Mouse (Mus musculus): ENCODE results near the gene Unc93b1. TPM values are rescaled to one million over a fixed set of nuclear protein-coding genes. Genes with fewer than 3 reads are reported as not detected.

Unc93b1 gene
- total RNA-seq, 2 experiments from 2014 or later = 42.5 to 47.5 TPM

DNA sequence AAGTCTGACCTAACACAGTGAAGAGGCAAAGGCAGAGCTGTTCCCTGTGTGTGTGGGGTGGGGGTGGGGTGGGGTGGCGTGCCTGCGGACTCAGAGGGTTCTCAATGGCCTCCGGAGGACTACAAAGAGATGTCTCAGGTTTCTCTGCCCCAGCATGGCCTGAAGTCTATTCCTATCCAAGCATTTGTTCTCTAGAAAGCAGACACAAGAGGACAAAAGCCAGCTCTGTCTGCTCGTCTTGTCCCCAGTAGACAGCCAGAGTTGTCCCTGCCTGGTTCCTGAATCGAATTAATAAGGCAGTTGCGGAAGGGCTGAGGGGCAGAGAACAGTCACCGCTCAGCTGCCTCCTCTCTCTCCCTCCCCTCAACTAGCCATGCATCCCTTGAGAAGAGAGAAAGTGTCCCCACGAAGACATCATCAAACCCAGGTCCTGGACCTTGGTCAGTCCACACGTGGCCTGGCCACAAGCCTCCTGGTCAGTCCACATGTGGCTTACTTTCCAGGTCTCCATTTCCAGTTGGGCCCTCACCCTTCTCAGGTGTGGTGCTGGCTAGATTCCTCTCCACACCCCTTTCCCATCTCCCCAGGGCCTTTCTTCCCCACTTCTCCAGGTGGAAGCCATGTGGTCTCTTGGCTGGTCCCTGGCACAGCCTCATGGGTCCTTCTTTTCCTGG is 48.7 kb downstream of the Unc93b1 start:
- DNase-seq = no peak

DNA sequence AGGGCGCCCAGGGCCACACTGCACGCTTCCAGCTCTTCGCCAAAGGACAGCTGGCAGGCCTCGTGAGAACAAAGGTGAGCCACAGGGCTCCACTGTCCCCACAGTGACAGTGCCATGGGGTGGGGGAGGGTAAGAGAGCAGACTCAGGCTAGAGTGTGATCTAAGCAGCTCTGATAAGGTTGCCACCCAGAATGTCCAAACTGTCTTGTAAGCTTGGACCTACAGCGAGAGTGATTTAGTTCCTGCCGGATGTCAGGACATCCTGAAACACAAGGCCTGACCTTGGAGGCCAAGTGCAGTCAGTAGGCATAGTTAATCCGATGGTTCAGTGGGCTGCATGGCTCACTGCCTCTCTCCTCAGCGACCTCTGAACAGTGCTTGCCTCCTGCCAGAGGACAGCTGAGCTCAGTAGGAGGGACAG is 50.3 kb downstream of the Unc93b1 start:
- peak; percentile 83 for DNase-seq

DNA sequence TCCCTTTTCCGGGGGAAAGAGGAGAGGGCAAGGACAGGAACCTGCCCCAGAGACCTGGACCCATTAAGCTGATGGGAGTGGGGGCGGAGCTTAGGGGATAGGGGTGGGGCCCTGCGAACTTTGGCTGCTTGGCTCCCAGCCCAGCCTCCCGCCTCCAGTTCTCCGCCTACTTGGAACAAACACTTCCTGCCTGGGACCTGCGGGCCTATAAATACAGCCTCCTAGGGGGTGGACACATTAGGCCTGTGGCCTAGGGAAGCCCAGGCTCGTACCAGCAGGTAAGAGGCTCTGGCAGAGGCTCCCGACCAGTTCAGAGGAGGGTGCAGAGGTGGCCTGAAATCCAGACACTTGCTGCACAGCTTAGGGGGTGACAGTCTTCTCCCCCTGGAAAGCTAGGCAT is 51.3 kb downstream of the Unc93b1 start, which contains the start of gene Acy3:
Gene Acy3, plus strand, starts transcription at position 237 of the 400 bp plus-strand sequence.
- DNase-seq = peak; percentile 93

DNA sequence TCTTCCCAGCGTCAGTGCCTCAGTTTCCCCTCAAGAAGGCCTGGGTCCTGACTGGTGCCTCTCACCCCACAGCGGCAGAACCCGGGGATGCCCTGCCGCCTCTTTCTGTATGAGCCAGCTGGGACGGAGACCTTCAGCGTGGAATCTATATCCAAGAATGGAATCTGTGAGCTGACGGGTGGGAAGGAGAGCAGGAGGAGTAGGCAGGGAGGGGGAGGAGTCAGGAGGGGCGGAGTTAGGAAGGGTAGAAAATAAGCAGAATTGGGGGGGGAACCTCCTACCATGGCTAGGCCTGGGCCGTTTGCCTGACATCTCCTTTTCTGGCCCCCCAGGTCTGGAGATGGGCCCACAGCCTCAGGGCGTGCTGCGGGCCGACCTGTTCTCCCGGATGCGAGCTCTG is 53.1 kb downstream of the Unc93b1 start:
- DNase-seq = no peak

DNA sequence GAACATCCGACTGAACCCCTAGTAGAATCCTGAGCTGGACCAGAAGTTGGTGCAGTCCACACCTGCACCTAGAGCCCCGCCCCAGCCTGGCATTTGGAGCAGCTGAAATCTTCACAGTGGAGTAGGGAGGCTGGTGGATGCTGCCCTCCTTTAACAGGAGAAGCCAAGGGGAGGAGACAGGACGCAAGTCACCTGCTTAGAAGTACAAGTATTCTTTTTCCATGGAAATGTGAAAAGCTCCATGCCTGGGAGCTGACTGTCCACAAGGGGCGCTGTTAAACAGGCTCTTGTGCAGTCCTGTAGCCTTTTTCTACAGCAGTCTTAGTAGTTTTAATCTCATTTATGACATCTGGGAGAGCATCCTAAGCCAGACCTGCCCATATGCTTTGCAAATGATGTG is 53.8 kb downstream of the Unc93b1 start:
- DNase-seq = no peak

DNA sequence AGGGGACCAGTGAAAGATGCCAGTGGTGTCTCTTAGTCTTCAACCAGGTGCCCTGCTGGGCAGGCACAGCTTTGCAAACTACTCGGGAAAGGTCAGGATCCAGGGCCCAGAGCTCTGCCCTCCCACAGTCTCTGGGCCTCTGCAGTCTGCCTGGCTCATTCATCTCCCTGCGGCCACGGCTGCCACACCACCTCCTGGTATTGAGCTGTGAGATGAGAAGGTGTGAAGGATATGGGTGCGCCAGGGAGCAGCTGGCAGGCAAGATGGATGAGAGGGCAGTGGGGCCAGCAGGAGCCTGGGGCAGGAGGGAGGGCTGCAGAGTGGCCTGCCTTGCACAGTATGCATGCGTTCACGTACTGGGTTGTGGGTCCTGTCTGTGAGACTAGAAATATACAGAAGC is 55.8 kb downstream of the Unc93b1 start:
- DNase-seq = no peak

DNA sequence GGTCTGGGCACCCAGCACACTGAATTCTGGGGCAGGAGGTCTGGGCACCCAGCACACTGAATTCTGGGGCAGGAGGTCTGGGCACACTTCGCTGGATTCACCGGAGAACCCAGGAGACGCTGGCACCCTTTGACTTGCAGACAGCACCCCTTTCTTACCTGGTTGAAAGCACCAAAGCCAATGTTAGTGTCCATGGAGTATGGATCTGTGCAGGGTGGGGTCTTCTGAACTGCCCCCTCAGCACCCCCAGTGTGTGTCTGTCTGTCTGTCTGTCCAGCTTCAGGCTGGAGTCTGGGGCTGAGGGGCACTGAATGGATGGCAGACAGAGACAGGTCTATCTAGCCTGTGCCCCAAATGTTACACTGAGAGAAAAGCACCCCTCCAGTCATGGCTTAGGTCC is 56.6 kb downstream of the Unc93b1 start:
- no peak for DNase-seq

DNA sequence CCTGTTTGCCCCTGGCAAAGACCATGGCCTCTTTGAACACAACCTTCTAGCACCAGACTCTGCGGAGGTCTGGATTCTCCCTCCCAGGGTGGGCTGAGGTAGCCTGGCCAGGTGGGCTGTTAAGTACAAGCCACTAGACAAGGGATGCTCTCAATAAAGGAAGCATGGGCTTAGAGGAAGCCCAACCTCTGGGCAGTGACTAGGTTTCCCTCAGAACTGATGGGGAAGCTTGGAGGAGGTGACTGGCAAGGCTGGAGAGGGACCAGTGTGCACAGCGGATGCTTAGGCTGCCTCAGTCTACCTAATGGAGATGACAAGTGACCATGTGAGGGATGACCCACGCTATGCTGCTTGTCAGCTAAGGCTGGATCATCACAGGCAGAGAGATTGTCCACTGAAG is 57.0 kb downstream of the Unc93b1 start:
- no peak for DNase-seq

DNA sequence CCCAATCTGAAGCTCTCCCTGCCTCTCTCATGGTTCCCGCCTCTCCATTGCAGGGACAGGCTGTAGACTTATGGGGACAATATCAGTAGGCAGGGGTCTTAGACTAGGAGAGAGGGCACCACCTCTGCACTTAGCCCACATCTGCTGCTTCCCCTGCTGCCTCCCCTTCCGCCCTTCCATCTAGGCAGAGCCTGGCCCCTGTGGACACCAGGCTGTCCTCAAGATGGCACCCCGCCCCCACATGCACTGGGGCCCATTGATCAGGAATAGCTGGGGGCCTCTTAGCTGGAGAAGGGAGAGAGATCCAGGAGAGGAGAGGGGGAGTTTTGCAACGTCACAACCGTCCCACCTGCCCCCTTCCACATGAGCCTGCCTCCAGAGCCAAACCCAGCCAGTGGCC is 57.4 kb downstream of the Unc93b1 start, which contains the start of gene Tbx10:
Gene Tbx10, plus strand, starts transcription at position 337 of the 400 bp plus-strand sequence.
- DNase-seq = no peak

DNA sequence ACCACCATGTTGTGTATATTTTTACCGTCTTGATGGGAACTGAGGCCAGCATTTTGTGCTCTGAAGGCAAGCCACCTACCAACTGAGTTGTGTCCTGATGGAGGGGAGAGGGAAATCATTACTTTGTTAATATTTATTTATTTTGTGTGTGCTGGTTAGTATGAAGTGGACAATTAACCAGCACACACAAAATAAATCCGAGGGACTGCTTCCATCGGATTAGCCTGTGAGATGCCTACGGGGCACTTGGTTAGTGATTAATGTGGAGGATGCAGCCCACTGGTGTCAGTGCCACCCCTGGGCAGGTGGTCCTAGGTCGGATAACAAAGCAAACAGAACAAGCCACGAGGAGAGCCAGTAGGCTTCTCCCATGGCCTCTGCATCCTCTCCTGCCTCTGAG is 59.9 kb downstream of the Unc93b1 start:
- no peak for DNase-seq

DNA sequence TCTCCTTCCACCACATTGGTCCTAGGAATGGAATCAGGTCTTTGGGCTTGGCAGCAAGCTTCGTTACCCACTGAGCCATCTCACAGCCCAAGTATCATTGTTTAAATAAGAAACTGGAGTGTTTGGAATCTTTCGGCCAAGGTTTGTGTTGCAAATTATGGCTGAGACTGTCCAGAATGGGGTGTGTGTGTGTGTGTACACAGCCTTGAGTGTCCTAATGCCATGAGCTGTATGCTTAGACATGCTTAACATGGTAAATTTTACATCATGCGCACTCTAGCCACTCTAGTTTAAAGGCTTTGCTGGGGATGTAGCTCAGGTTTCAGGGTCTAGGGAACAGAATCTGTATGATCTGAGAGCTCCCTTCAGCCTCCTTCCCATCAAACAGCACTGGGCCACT is 60.5 kb downstream of the Unc93b1 start:
- no peak for DNase-seq

DNA sequence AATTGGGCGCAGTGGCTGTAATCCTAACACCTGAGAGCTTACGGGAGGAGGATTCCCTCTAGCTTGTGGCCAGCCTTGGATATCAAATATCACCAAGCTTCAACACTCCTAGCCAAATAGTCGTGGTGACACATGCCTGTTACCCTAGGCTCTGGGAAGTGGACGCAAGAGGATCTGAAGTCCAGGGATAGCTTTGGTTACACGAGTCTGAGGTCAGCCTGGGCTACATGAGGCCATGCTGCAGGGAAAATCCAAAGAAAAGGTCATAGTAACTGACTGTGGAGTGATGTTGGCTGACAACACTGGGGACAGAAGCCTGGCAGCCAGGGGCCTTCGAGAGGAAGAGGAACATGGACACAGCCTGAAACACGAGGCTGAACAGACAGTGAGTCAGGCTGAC is 61.1 kb downstream of the Unc93b1 start:
- DNase-seq = no peak

DNA sequence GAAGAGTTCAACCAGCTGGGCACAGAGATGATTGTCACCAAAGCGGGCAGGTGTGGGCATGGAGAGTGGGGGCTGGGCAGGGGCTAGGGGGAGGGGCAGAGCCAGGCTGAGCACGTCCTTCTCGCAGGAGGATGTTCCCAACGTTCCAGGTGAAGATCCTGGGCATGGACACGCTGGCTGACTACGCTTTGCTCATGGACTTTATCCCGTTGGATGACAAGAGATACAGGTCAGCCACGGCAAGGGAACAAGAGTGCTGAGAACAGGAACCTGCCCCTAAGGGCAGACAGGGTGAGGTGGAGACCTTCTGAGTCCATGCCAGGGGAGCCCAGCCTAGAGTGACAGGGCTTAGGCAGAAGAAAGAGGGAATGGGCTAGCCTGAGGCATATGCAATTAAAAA is 61.8 kb downstream of the Unc93b1 start:
- no peak for DNase-seq

DNA sequence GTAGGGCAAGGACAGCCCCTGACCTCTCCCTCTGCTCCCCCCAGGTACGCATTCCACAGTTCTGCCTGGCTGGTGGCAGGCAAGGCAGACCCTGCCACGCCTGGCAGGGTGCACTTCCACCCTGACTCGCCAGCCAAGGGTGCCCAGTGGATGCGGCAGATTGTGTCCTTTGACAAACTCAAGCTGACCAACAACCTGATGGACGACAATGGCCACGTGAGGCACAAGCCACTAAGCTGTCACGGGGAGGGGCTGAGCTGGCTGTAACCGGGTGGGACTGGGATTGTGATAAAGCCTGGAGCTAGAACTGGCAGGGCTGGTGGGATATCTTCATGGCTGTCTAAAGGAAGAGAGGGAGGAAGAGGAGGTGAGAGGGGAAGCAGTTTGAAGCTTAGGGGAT is 62.2 kb downstream of the Unc93b1 start:
- no peak for DNase-seq

DNA sequence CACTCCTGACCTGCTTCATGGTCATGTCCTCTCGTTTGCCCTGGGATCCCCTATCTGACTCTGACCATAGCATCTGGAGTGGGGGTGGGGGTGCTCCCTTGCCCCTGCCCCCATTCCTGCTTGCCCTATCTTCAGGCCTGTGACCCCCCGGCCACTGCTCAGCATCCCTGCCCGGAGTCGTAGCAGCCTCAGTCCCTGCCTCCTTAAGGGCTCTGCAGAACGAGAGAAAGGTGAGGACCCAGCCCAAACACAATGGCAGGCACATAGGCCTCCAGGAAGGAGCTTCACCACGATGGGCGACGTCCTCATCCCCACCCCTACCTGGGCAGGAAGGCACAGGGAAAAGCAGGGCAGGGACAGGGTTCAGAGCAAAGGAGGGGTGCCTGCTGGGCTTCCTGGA is 63.3 kb downstream of the Unc93b1 start:
- no peak for DNase-seq

Other genes with a start within 250 kb of the Unc93b1 start
- 100 to 1,000 TPM in 1 of 2 experiments, 10 to 100 TPM in 1; 87.0 to 104 TPM for gene Lrp5, start 248.6 kb upstream of the Unc93b1 start, total RNA-seq (2021)
- 10 to 100 TPM; 20.9 to 45.9 TPM for gene 1810055G02Rik, start 226.9 kb upstream of the Unc93b1 start, total RNA-seq (2021)
- 10 to 100 TPM; 42.2 to 55.8 TPM for gene Kmt5b, start 167.8 kb upstream of the Unc93b1 start, total RNA-seq (2021)
- gene Chka, start 83.4 kb upstream of the Unc93b1 start, total RNA-seq (2021) = 10 to 100 TPM; 46.6 to 53.1 TPM
- 10 to 100 TPM; 40.7 to 52.9 TPM for gene Tcirg1, start 28.1 kb upstream of the Unc93b1 start, total RNA-seq (2021)
- gene Ndufs8, start 22.4 kb upstream of the Unc93b1 start, total RNA-seq (2021) = 100 to 1,000 TPM; 409 to 436 TPM
- 10 to 100 TPM; 50.9 to 71.0 TPM for gene Aldh3b1, start 5.4 kb upstream of the Unc93b1 start, total RNA-seq (2021)
- under 1 TPM; 0.63 to 0.76 TPM for gene Aldh3b3, start 23.5 kb downstream of the Unc93b1 start, total RNA-seq (2021)
- 10 to 100 TPM in 1 of 2 experiments, 1 to 10 TPM in 1; 8.9 to 11.2 TPM for gene Aldh3b2, start 37.1 kb downstream of the Unc93b1 start, total RNA-seq (2021)
- 10 to 100 TPM; 32.0 to 33.3 TPM for gene Acy3, start 51.4 kb downstream of the Unc93b1 start, total RNA-seq (2021)
- gene Tbx10, start 57.6 kb downstream of the Unc93b1 start, total RNA-seq (2021) = not detected
- gene Nudt8, start 65.4 kb downstream of the Unc93b1 start, total RNA-seq (2021) = 10 to 100 TPM; 39.4 to 40.5 TPM
- 1 to 10 TPM in 1 of 2 experiments, under 1 TPM in 1; 0.72 to 1.9 TPM for gene Gm49405, start 65.4 kb downstream of the Unc93b1 start, total RNA-seq (2021)
- 1 to 10 TPM; 1.3 to 3.0 TPM for gene Doc2g, start 68.1 kb downstream of the Unc93b1 start, total RNA-seq (2021)
- gene Ndufv1, start 77.6 kb downstream of the Unc93b1 start, total RNA-seq (2021) = 100 to 1,000 TPM; 683 to 759 TPM
- 100 to 1,000 TPM; 270 to 316 TPM for gene Gstp1, start 102.8 kb downstream of the Unc93b1 start, total RNA-seq (2021)
- 10 to 100 TPM; 34.9 to 50.2 TPM for gene Gstp2, start 110.8 kb downstream of the Unc93b1 start, total RNA-seq (2021)
- 10 to 100 TPM; 42.6 to 90.1 TPM for gene Gstp3, start 124.4 kb downstream of the Unc93b1 start, total RNA-seq (2021)
- under 1 TPM in 1 of 2 experiments, not detected in 1; 0.63 TPM for gene Cabp2, start 146.4 kb downstream of the Unc93b1 start, total RNA-seq (2021)
- 10 to 100 TPM; 56.3 to 64.1 TPM for gene Cdk2ap2, start 162.0 kb downstream of the Unc93b1 start, total RNA-seq (2021)
- gene Pitpnm1, start 164.8 kb downstream of the Unc93b1 start, total RNA-seq (2021) = 10 to 100 TPM; 59.7 to 75.1 TPM
- 10 to 100 TPM; 71.5 to 73.4 TPM for gene Aip, start 190.7 kb downstream of the Unc93b1 start, total RNA-seq (2021)
- not detected for gene Gpr152, start 204.6 kb downstream of the Unc93b1 start, total RNA-seq (2021)
- gene Cabp4, start 208.8 kb downstream of the Unc93b1 start, total RNA-seq (2021) = 1 to 10 TPM in 1 of 2 experiments, under 1 TPM in 1; 0.69 to 1.9 TPM
- 100 to 1,000 TPM; 185 to 193 TPM for gene Coro1b, start 213.4 kb downstream of the Unc93b1 start, total RNA-seq (2021)
- gene Ptprcap, start 218.4 kb downstream of the Unc93b1 start, total RNA-seq (2021) = 10 to 100 TPM; 11.5 to 14.0 TPM
- 10 to 100 TPM; 26.5 to 38.2 TPM for gene Rps6kb2, start 228.2 kb downstream of the Unc93b1 start, total RNA-seq (2021)
- 1 to 10 TPM; 4.8 to 8.8 TPM for gene Carns1, start 240.3 kb downstream of the Unc93b1 start, total RNA-seq (2021)